Mouse (Mus musculus) adrenal gland, adult 18-20 months (tissue): ENCODE data around the gene Pigf. TPM values are rescaled to one million over a fixed set of nuclear protein-coding genes. Genes with fewer than 3 reads are reported as not detected.

Experiments
- DNase-seq, 2 experiments: peaks; one replicate each; pipeline ENCODE4 v3.0.0; 2021 to 2022; ENCODE audit warnings: low spot score in 2 of 2
- total RNA-seq, 2 experiments: library from RNA; stranded (reverse); gene quantifications; 1 replicate in 1 of 2; 2 replicates in 1 of 2; pipeline ENCODE4 v1.2.3; 2021

Pigf gene
- total RNA-seq, 2 experiments from 2014 or later: 14.1 to 14.9 TPM

DNA sequence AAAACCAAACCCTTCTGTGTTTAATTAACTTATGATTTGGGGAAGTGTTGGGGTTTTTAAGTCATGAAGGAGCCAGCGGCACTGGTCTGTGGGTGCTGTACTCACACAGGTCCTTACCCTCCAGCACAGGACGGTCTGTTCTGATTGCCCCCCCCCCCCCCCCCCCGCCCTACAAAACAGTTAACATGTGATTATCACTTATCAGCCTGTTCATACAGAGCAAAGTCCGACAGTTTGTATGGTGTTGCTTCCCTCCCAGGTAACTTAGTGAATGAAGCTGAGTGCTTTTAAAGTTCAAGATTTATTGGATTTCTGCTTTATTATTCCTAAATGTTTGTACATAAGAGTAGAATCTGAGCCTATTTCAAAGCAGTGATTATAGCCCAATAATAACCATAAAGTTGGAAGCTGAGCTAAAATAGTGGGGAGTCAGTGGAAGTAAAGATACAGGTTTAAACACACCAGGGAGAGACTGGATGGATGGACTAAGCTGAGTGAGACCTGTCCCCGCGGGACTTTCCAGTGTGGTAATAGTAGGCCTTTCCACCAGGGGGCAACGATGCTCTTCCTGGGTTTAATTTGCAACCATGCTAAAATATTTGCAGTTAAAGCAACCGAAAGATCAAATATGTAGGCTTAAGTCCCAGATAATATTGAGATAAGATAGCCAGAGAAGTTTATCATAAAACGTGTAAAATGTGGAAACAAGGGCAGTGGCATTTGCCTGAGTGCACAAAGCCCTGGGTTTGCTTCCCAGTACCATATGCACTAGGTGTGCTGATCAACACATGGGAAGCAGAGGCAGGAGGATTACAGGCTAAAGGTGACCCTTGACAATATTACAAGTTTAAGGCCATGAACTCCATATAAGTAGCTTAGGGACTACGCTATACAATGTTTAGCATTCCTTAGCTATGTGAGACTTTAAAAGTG lies 11.2 kb upstream of the Pigf start:
- peak in 1 of 2 experiments; percentile 55 for DNase-seq

DNA sequence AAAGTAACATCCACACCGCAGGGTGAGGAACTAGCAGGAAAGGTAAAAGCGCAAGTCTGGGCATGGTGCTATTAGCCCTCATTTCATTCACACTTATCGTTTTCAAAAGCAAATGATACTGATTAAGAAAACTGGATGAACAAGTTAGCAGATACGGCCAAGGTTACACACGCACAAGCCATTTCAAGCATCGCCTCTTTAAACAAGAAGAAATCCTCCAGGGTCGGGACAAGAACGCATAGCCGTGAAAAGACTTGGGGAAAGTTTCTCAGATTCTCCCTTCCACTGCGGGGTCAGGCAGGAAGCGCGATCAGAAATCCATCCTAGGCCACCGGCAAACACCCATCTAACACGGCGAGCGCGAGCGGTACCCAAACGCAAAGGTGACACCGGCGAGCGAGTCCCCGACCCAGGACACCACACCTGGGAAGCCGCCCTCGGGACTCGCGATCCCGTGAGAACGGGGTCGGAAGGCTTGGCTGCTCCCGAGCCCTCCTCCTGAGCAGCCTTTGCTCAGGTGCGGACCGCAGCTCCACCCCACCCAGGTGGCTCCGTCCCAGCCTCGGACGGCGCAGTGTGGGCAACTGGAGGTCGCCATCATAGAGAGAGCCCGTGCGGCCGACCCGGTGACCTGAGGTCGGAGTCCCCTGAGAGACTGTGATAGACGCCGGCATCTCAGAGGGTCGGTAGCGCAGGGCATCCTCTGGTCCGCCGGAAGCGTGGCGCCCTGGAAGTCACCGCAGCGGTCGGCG lies 539 bp downstream of the Pigf start:
- no peak for DNase-seq

DNA sequence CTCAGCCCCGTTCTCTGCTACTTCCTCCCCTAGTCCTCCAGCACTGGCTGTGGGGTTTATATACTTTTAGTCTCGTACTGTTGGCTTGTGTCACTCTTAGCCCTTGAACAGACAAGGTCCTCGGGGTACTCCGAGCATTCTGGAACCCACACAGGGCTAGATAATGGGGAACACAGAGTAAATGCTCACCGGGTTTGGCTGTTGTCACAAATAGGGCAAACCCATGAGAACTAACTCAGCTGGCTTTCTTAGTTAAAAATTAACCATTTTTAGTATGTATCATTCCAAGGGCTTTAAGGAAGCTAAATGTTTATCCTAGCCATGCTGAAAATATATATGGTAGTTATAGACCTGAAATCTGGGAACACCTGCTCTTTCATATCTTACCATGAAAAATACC lies 5.5 kb downstream of the Pigf start:
- no peak for DNase-seq

DNA sequence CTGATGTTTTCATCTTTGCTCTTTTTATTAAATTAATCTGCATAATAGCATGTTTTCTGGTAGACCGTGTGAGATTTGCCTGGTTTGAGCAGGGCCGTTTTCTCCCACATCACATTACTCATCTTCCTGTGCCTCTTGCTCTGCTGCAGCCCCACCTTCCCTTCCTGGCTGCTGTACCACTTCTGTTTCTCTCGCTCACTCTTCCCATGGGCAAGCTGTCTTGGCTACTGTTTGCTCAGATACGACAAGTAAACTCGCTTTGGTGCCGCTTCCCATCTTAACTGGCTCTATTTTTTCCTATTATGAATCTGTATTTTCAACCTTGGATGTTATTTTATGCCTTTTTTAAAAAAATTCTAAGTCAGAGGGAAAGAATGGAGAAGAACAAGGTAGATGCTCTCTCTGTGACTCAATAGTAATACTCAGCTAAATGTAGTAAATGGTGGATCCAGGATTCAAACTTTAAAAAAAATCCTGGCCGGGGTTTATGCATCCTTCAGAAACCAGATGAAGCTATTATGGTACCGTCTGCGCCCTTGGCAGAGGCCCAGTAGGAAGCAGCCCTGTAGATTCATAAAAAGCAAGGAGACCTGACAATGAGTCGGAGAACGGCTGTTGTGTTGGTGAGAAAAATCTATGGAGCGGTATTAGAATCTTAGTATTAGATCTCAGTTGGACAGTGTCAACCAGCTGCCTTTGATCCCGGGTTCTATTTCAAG lies 13.7 kb downstream of the Pigf start:
- DNase-seq: no peak

DNA sequence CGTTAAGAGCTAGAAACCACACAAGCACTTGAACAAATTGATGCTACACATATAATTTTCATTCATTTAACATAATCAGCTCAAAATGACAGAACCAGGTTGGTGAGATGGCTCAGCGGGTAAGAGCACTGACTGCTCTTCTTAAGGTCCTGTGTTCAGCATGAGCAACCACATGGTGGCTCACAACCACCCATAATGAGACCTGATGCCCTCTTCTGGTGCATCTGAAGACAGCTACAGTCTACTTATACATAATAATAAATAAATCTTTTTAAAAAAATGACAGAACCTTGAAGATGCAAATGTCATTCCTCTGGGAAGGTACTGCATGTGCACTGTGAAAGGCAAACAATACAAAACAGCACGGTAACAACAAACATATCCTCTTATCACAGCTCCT lies 16.3 kb downstream of the Pigf start:
- no peak for DNase-seq

DNA sequence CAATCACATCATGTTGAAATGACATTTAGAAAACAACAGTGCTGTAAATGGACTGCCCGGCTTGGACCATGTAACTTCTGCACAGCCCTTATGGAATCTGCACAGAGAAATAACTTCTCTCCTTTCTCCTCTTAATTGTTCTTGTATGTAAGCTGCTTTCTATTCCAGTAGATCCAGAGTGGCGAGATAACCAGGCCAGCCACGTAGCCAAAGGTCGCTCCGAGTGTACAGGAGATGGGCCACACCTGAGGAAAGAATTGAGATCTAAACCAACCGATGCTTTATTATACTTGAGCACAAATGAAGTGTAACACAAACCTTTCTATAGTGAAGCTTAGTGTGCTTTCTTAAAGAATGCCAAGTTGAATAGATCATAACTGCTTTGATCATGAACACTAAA lies 27.9 kb downstream of the Pigf start:
- no peak for DNase-seq

DNA sequence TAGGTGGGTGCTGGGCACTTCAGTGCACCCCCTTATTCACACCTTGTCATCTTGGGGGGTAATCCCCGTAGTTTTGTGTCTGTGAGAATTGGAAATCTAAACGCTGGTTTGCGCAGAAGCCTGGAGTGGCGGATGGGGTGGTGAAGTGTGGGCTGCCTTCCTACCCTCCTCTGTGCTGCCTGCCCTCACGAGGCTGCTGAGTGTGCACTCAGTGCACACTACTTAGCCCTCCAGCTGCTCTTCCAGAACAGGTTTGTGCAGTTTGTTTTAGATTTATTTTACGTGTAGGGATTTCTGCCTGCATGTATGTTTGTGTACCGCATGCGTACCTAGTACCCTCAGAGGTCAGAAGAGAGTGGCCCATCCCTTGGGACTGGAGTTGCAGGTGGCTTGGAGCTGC lies 33.9 kb downstream of the Pigf start:
- DNase-seq: no peak

DNA sequence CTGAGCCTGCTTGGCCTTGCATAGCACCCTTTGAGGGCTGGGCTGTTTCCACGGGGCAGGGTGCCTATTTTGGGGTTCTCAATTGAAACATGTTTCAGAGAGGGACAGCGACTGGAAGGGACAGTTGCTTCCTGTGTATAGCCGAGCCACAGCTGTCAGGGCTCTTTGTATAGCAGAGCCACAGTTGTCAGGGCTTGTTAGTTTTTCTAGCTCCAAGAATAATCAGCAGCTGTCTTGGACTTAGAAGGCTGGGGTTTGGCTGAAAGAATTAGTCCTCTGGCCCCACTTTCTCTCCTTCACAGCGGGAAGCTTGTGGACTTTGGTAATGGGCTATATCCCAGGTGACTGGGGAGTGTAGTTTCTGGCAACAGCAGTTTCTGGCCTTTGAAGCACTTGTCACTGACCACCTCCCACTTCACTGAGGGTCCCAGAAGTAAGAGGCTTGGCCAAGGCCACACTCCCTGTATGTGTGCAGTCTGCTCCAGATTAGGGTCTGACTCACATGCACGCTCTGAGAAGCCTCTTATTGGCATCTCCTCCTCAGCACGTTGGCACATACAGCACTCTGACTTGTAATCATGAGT lies 36.5 kb downstream of the Pigf start:
- DNase-seq: no peak

DNA sequence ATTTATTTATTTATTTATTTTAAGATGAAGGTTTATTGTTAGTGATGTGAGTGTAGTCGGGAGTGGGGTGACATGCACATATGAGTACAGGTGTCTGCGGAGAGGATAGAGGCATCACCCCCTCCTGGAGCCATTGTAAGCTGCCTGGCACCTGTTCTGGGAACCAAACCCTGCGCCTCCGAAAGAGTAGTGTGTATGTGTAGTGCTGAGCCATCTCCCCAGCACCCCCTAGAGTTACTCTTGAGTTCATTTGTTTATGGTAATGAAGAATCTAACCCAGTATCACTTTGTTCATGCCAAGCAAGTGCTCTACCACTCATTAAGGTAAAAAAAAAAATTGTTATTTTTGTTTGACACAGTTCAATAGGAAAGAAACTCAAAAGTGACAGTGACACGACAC lies 37.0 kb downstream of the Pigf start:
- no peak for DNase-seq

DNA sequence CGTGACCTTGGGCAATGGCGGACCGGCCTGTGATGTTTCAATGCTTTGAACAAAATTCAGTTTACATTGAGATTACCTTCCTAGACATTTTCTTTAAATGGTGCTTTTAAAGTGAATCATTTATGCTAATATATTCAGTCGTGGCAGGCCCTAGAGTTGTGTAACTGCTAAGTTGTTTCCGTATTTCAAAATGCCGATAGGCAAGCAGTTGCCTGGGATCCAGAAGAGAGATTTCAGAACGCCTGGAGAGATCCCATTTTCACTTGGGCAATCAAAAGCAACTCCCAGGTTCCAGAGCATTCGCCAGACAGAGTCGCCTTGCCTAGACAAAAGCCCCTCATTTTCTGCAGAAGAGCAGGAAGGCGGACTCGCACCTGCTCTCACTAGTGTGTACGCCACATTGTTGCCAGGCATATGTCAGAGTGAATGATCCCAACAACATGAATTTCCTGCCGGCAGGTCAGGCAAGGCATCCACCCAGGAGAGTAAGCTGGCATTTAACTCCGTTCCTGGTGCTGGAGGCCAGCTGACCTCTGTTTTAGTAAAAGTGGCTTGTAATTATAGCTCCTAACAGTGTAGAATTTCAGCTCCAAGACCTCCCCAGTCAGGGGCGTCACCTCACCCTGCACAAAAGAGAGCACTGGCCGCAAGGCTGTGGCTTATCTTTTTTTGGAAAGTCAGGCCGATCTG lies 38.6 kb downstream of the Pigf start:
- DNase-seq: no peak

DNA sequence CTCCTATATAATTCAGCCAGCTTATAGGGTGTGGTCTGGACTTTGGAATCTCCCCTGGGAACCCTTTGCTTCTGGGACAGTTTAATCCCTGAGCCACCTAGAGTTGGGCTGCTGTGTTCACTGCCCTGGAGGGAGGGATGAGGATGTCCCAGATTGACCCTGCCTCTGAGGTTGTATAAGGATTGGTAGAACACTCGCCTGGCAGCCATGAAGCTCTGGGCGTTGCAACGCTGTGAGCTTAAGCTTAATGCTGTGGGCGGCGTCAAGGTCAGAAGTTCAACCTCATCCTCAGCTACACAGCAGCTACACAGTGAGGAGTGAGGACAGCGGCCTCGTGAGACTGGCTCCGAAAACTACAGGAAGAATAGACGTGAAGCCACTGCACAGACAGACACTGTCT lies 42.7 kb downstream of the Pigf start:
- DNase-seq: peak in 1 of 2 experiments; percentile 17

DNA sequence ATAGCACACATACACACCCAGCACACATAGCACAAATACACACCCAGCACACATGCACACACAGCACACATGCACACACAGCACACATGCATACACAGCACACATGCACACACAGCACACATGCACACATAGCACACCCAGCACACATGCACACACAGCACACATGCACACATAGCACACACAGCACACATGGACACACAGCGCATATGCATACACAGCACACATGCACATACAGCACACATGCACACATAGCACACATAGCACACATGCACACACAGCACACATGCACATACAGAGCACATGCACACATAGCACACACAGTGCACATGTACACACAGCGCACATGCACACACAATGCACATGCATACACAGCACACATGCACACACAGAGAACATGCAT lies 43.5 kb downstream of the Pigf start:
- no peak for DNase-seq

DNA sequence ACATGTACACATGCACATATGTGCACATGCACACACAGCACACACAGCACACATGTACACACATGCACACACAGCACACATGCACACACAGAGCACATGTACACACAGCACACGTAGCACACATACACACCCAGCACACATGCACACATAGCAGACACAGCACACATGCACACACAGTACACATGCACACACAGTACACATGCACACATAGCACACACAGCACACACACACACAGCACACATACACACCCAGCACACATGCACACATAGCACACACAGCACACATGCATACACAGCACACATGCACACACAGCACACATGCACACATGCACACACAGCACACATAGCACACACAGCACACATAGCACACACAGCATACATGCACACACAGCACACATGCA lies 44.0 kb downstream of the Pigf start:
- DNase-seq: no peak

DNA sequence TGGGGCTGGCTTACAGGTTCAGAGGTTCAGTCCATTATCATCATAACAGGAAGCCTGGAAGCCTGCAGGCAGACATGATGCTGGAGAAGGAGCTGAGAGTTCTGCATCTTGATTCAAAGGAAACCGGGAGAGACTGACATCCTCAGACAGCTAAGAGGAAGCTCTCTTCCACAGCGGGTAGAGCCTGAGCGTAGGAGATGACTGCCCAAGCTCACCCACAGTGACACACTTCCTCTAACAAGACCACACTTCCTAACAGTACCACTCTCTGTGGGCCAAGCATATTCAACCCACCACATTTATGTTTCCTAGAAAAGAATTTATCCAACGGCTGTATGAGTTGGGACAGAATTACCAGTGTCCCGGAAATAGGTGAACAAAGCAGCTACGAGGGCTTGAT lies 46.7 kb downstream of the Pigf start:
- DNase-seq: peak in 1 of 2 experiments; percentile 19

DNA sequence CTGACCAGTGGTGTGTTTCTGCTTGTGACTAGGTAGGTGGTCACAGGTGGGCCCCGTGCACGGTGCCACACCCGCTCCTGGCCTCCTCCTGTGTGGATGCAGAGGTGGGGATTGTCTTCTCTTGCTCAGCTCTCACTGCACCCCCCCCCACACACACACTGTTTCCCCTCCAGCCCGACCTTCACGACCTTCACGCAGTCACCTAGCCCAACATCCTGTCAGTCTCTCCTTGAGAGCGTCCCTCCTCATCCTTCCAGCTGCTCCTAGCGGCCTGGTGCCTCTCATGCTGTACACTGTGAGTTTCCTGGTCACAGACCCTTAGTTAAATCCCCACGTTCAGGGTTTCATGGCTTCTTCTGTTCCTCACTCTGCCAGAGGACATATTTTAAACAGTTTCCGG lies 48.8 kb downstream of the Pigf start:
- no peak for DNase-seq

DNA sequence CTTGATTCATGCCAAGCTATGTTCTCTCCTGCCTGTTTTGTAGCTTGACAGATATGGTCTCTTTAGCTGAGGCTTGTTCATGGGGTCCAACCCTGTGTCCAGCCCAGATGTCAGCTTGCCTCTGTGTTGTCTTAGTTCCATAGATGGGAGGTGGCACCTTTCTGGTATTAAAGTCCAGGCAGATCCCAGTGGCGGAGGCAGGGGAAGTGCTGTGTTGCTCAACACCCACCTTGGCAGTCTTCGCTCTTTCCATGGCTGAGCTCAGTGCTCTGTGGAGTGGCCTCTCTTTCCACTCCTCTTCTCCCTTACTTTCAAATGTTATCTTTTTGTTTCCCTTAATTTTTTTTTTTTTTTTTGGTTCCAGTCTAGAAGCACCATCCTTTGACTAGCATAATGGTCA lies 52.1 kb downstream of the Pigf start:
- DNase-seq: no peak

DNA sequence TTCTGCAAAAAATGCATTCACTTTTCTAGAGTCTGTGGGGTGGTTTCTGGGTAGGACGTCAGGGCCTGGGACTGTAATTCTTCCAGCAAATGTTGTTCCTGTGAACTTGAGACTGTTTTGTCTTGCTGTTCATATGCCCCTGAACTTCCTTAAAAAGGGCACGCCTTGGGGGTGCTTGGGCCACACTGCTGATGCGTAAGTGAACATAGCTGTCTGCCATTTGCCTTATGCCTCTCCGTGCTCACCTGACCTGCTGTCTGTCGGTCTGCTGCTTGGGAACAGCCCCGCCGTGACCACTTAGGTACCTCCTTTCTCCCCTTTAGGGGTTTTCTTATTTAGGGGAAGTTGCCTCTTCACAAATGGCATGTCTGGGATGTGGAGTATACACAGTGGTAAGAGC lies 53.3 kb downstream of the Pigf start:
- no peak for DNase-seq

DNA sequence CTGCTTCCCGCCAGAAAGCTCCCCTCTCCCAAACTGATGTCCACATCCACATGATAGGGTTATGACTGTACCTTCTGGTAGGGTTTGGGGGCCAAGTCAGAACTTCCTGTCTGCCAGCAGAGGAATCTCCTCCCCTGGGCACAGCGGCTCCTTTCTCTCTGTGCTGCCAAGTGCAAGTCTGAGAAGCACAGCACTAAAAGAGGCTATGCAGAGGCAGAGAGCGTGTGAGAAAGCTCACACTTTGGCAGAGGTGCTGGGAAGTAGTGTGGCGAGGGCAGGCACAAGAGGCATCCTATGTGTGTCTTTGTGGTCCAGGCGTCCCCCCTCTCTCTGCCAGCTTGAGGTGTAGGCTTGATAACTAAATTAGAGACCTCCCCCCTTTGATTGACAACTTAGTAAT lies 54.2 kb downstream of the Pigf start:
- DNase-seq: no peak

DNA sequence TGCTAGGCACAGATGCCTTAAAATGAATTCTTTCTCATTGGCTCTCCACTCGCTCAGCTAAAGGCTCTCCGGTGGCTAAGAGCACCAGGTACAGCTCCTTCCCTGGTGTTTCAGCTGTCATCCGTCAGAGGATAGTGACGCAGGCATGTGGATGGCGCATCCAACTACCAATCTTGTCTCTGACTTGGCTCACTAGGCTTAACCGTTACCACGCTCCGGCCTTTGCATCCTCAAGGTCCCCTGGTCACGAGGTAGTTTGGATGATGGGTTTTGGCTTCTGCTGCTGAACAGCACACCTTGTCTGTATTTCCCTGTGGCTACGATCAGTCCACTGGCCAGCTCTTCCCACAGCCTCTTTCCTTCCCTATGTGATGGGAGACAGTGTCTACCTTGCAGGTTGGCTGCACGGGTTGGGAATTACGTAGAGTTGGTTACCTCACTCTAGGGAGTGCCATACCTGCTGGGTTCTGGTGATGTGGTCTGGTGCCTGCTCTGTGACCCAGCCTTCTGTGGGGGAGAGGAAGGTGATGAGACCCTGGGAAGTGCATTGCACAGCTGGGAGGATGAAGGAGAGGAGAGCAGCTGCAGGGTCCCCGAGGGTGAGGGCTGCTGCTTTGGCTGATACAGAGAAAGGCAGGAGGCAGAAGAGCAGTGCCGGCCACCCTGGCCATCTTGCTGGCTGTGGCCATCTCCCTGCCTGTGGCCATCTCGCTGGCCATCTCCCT lies 55.0 kb downstream of the Pigf start:
- DNase-seq: no peak

DNA sequence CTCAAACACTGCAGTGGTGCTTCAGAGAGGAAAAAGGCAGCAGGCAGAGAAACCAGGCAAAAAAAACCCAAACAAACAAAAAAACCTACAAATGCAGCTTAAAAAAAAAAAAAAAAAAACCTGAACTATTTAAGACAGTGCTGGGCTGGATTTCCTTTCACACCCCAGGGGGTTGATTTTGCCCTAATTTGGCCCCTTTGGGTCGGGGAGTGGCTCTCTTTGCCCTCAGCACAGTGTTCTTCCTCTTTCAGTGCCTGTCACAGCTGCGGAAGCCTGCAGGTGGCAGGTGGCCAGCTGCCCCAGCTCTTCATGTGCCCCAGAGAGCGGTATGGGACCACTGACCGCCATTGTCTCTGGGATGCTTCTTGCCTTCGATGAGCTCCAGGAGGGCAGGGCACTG lies 55.6 kb downstream of the Pigf start:
- DNase-seq: no peak
